Mouse (Mus musculus) erythroid progenitor cell, adult 5-6 weeks (primary cell): ENCODE results near the gene Adprhl1. TPM values are rescaled to one million over a fixed set of nuclear protein-coding genes. Genes with fewer than 3 reads are reported as not detected.
A peak's percentile ranks its signal among the peaks of the same experiment; 100 is the strongest.

Source experiments
- ATAC-seq: replicated peaks from 2 replicates; pipeline ENCODE4 v1.8.0; 2016; ENCODE audit warnings: moderate number of reproducible peaks, mild to moderate bottlenecking, moderate TSS enrichment, inconsistent platforms; ENCODE audit not compliant: poor library complexity, low FRiP score, severe bottlenecking
- total RNA-seq, 2 experiments: library from RNA; stranded (forward) in 1 of 2; stranded (reverse) in 1 of 2; fragments of 150-400 nt in 1 of 2; fragments of 186-747, 209-891 nt in 1 of 2; gene quantifications; 2 replicates each; pipeline versions ENCODE4 v1.2.3 to v1.2.4; 2015 to 2017; ENCODE audit warnings: low replicate concordance in 2 of 2

The Adprhl1 gene
- total RNA-seq, 2 experiments from 2014 or later, result not detected

GRCm38 (mm10) chr8:13201013-13201334, 53.0 kb downstream of the Adprhl1 start:
- no peak for ATAC-seq

GRCm38 (mm10) chr8:13200301-13201012, 53.5 kb downstream of the Adprhl1 start, which contains the start of gene Grtp1:
Gene Grtp1 (minus strand): TSS chr8:13200620.
- ATAC-seq, result peak; percentile 19

GRCm38 (mm10) chr8:13199385-13200061, 54.4 kb downstream of the Adprhl1 start:
- ATAC-seq, result no peak

- no peak for ATAC-seq
Measured at GRCm38 (mm10) chr8:13197493-13197892, 56.5 kb downstream of the Adprhl1 start.

- ATAC-seq, result no peak
Measured at GRCm38 (mm10) chr8:13194818-13195217, 59.1 kb downstream of the Adprhl1 start.

- ATAC-seq, result no peak
Measured at GRCm38 (mm10) chr8:13190235-13190634, 63.7 kb downstream of the Adprhl1 start.

GRCm38 (mm10) chr8:13188857-13189256, 65.1 kb downstream of the Adprhl1 start:
- ATAC-seq, result no peak

- ATAC-seq, result no peak
Measured at GRCm38 (mm10) chr8:13188052-13188555, 65.9 kb downstream of the Adprhl1 start.

GRCm38 (mm10) chr8:13187638-13188037, 66.3 kb downstream of the Adprhl1 start:
- ATAC-seq, result no peak

- ATAC-seq, result no peak
Measured at GRCm38 (mm10) chr8:13187229-13187628, 66.7 kb downstream of the Adprhl1 start.

- ATAC-seq, result no peak
Measured at GRCm38 (mm10) chr8:13186819-13187218, 67.1 kb downstream of the Adprhl1 start.

GRCm38 (mm10) chr8:13181691-13181976, 72.3 kb downstream of the Adprhl1 start:
- no peak for ATAC-seq

- no peak for ATAC-seq
Measured at GRCm38 (mm10) chr8:13180911-13181690, 72.9 kb downstream of the Adprhl1 start.

- no peak for ATAC-seq
Measured at GRCm38 (mm10) chr8:13180408-13180807, 73.6 kb downstream of the Adprhl1 start.

- ATAC-seq, result no peak
Measured at GRCm38 (mm10) chr8:13179948-13180347, 74.0 kb downstream of the Adprhl1 start.

- ATAC-seq, result no peak
Measured at GRCm38 (mm10) chr8:13179482-13179881, 74.5 kb downstream of the Adprhl1 start.

- no peak for ATAC-seq
Measured at GRCm38 (mm10) chr8:13178137-13178536, 75.8 kb downstream of the Adprhl1 start.

GRCm38 (mm10) chr8:13177173-13177852, 76.6 kb downstream of the Adprhl1 start:
- no peak for ATAC-seq

GRCm38 (mm10) chr8:13175650-13176049, 78.3 kb downstream of the Adprhl1 start:
- no peak for ATAC-seq

- no peak for ATAC-seq
Measured at GRCm38 (mm10) chr8:13174811-13175210, 79.2 kb downstream of the Adprhl1 start.
